Mouse (Mus musculus) forebrain, embryonic 10.5 days (tissue): ENCODE measurements around the gene Atg13. TPM values are rescaled to one million over a fixed set of nuclear protein-coding genes. Genes with fewer than 3 reads are reported as not detected.

Experiments
- DNase-seq: peaks from one replicate; pipeline ENCODE4 v3.0.0-alpha.2; 2017; ENCODE audit warnings: low spot score; ENCODE audit errors: extremely low spot score
- H3K27ac ChIP-seq: fragments of 300-500 bp; sonication (generic); 2 replicates; pipeline ENCODE4 v1.5.1; 2016; ENCODE audit warnings: mild to moderate bottlenecking
- H3K27me3 ChIP-seq: fragments of 300-500 bp; sonication (generic); 2 replicates; pipeline ENCODE4 v1.6.1; 2016; ENCODE audit warnings: mild to moderate bottlenecking; ENCODE audit not compliant: poor library complexity, severe bottlenecking
- H3K36me3 ChIP-seq: fragments of 300-500 bp; sonication (generic); replicated peaks from 2 replicates; pipeline ENCODE4 v1.6.1; 2016; ENCODE audit warnings: mild to moderate bottlenecking, moderate library complexity
- H3K4me1 ChIP-seq: fragments of 300-500 bp; sonication (generic); 2 replicates; pipeline ENCODE4 v1.6.1; 2016
- H3K4me3 ChIP-seq: fragments of 300-500 bp; sonication (generic); 2 replicates; pipeline ENCODE4 v1.5.1; 2016; ENCODE audit warnings: mild to moderate bottlenecking, moderate library complexity
- H3K9me3 ChIP-seq: fragments of 300-500 bp; sonication (generic); 2 replicates; pipeline ENCODE4 v1.6.1; 2016; ENCODE audit warnings: mild to moderate bottlenecking, moderate library complexity
- WGBS: fragments of 180-500 bp; shearing (Covaris S2); methylation state at CpG from one replicate; pipeline ENCODE4 v1.1.7; 2016; 5-methylcytosine and 5-hydroxymethylcytosine counted together
- polyA plus RNA-seq: library from polyadenylated mRNA; unstranded; fragments of >200 nt; fragmentation: Nextera tagmentation; extraction: Ambion mirVana; gene quantifications from 2 replicates; pipeline ENCODE4 v1.2.1, GENCODE M21; 2016

Gene Atg13
- polyA plus RNA-seq, 1 experiment from 2014 or later, result 20.6 TPM

DNA sequence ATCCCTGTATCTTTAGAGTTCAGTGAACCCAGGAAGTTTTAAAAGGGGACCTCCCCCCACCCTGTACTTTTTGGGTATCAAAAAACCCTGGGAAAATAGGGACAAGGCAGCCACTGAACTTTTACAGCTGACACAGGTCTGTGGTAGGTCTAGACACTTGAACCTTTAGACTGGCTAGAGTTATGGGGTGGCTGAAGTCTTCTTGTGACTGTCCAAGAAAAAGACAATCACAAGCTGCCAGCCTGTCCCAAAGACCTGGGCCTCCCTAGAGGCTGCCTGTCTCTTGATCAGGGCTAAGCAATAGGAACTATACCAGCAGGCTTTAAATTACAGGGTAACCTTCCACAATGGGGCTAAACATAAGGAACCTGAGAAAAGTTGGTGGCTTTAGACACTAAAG is 33.4 kb downstream of the Atg13 start:
- H3K4me3 ChIP-seq, result no peak overlapping the region
- DNase-seq, result no peak
- H3K36me3 ChIP-seq, result peaks cover 75% of the 10 kb centered on the region
- no peaks in the 10 kb centered on the region for H3K4me1 ChIP-seq
- no peaks in the 10 kb centered on the region for H3K9me3 ChIP-seq
- H3K27ac ChIP-seq, result no peak overlapping the region
- H3K27me3 ChIP-seq, result no peaks in the 10 kb centered on the region

DNA sequence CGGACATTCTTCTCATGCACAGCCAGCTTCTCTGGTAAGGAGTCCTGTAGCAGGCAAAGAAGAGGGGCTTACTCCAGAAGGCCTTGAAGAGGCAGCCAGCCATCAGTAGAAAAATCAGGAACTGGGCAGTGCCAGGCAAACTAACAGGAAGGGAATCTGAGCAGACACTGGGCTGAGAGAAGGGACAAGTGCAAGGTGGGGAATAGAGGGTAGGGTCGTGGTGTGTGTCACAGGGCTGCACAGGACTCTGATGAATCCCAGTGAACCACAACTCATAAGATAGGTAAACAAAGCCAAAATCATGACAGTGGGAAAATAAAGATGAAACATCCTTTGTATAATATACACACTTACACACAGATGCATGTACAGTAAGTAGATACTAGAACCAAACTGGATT is 34.0 kb downstream of the Atg13 start:
- peaks cover 76% of the 10 kb centered on the region for H3K36me3 ChIP-seq
- no peaks in the 10 kb centered on the region for H3K9me3 ChIP-seq
- no peak overlapping the region for H3K4me3 ChIP-seq
- no peaks in the 10 kb centered on the region for H3K27me3 ChIP-seq
- no peak overlapping the region for H3K27ac ChIP-seq
- DNase-seq, result no peak
- H3K4me1 ChIP-seq, result no peaks in the 10 kb centered on the region
- 82% methylated on average over 2 of the region's 2 CpGs for WGBS

DNA sequence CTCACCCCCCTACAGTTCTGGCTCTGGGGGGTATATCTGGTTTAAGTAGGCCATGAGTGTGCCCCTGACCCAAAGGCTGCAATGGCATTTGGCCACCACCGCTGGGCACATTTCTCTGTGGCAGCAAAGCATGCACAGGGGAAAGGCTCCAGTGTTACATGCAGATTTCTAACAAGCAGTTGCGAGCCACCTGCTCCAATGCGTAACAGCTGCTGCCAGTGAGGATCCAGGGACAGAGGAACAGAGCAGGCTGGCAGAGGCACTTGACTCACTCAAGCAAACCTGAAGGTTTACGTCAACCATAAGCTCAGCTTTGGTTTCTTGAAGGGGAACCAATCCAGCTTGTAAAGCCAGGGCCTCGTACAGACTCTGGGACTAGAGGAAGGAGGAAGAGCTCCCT is 35.5 kb downstream of the Atg13 start:
- no peaks in the 10 kb centered on the region for H3K27me3 ChIP-seq
- WGBS, result 90% methylated on average over 5 of the region's 5 CpGs
- H3K36me3 ChIP-seq, result peaks cover 82% of the 10 kb centered on the region
- H3K4me1 ChIP-seq, result no peaks in the 10 kb centered on the region
- H3K9me3 ChIP-seq, result no peaks in the 10 kb centered on the region
- no peak overlapping the region for H3K4me3 ChIP-seq
- no peak overlapping the region for H3K27ac ChIP-seq
- DNase-seq, result no peak

DNA sequence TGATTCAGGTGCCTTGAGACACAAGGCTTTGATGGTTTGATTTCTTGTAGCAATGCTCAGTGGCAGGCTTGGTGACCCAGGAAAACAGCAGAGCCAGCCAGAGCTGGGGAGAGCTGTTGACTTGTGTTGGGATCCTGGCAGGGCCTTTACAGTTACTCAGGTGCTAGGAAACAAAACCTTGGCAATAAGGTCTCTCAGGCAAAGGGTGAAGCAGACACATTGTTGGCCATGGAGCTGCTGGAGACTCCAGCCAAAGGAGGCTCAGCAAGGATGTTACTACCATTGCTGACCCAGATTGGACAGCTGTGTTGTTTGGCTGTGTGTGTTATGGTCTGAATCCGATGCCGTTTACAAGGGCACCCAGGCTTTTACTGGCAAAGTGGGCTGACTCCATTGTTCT is 36.8 kb downstream of the Atg13 start:
- peaks cover 88% of the 10 kb centered on the region for H3K36me3 ChIP-seq
- DNase-seq, result no peak
- no peaks in the 10 kb centered on the region for H3K9me3 ChIP-seq
- WGBS, result 78% methylated on average over 2 of the region's 2 CpGs
- no peaks in the 10 kb centered on the region for H3K27me3 ChIP-seq
- no peak overlapping the region for H3K27ac ChIP-seq
- no peaks in the 10 kb centered on the region for H3K4me1 ChIP-seq
- H3K4me3 ChIP-seq, result no peak overlapping the region

DNA sequence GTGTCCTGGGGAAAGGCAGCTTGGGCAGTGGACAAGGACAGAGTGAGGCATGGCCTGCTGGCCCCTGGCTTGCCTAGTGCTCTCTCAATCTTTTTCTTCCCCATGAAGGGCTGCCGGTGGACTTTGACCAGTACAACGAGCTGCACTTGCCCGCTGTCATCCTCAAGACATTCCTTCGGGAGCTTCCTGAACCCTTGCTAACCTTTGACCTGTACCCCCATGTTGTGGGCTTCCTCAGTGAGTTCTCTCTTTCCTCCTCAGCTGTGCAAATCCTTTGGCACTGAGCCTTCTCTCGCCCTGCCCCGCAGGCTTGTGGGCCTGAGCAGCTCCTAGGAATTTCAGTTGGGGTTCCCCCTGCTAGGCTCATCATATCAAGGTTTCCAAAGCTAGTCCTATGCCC is 40.3 kb downstream of the Atg13 start:
- peaks cover 88% of the 10 kb centered on the region for H3K36me3 ChIP-seq
- DNase-seq, result no peak
- no peak overlapping the region for H3K27ac ChIP-seq
- H3K27me3 ChIP-seq, result no peaks in the 10 kb centered on the region
- H3K4me3 ChIP-seq, result no peak overlapping the region
- H3K9me3 ChIP-seq, result no peaks in the 10 kb centered on the region
- H3K4me1 ChIP-seq, result no peaks in the 10 kb centered on the region
- WGBS, result 91% methylated on average over 6 of the region's 6 CpGs

DNA sequence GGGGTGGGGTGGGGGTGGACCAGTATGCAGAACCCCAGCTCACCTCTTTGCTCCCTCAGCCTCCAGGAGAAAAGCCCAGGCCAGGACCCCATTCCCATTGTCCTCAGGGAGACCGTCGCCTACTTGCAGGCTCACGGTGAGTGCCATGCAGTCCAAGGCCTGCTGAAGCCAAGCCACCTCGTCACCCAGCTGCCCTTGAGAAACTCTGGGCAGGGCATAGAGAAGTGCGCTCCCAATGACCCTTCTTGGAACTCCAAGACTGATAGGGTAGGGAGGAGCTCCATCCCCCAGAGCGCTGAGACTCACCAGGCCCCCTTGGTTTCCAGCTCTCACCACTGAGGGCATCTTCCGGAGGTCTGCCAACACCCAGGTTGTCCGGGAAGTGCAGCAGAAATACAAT is 41.0 kb downstream of the Atg13 start:
- WGBS, result 92% methylated on average over 8 of the region's 8 CpGs
- no peaks in the 10 kb centered on the region for H3K4me1 ChIP-seq
- no peak for DNase-seq
- no peaks in the 10 kb centered on the region for H3K9me3 ChIP-seq
- H3K27me3 ChIP-seq, result no peaks in the 10 kb centered on the region
- H3K27ac ChIP-seq, result no peak overlapping the region
- no peak overlapping the region for H3K4me3 ChIP-seq
- H3K36me3 ChIP-seq, result peaks cover 87% of the 10 kb centered on the region

DNA sequence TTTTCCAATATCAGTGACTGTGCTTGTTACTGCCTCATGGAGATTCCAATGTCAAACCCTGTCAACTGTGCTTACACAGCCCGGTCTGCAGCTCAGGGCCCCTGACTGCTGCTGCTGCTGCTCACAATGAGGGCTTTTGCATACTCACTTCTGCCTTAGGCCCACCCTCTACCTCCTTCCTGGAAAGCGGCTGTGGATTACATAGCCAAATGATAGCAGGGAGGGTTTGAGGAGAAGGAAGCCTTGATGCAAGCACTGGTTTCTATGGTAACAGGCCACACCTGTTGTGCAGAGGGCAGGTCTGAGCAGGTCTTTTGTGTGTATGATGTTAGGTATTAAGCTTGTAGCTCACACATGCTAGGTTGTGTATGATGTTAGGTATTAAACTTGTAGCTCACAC is 42.6 kb downstream of the Atg13 start:
- Histone ChIP-seq H3K9me3 (no peaks in the 10 kb centered on the region), H3K4me3 (no peak overlapping the region), H3K4me1 (no peaks in the 10 kb centered on the region), H3K27me3 (no peaks in the 10 kb centered on the region), H3K36me3 (peaks cover 89% of the 10 kb centered on the region), H3K27ac (no peak overlapping the region)
- WGBS, result 79% methylated on average over 2 of the region's 2 CpGs
- DNase-seq, result no peak

DNA sequence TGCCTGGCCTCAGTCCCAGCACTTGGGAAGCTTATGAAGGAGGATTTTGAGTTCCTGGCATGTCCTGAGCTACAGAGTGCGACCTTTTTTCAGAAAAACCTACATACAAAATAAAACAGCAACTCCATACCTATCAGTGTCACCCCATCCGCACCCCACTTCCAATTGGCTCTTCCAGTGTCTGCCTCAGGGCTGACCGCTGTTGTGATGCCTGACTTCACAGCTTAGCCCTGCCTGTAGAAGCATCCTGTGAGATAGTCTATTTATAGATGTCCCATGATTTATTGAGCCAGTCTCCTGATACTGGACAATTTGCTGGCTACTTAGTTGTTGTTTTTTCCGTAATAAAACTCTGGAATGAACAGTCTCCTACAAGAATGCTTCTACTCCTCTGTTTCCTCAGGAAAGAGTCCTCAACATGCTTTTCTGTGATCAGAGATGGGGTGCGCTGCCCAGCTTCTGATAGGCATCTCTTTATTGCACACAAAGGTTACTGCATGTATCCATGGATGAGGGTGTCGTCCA is 43.9 kb downstream of the Atg13 start:
- Histone ChIP-seq H3K9me3 (no peaks in the 10 kb centered on the region), H3K4me3 (no peak overlapping the region), H3K4me1 (no peaks in the 10 kb centered on the region), H3K27me3 (no peaks in the 10 kb centered on the region), H3K36me3 (peaks cover 92% of the 10 kb centered on the region), H3K27ac (no peak overlapping the region)
- WGBS, result 95% methylated on average over 6 of the region's 6 CpGs
- DNase-seq, result no peak

DNA sequence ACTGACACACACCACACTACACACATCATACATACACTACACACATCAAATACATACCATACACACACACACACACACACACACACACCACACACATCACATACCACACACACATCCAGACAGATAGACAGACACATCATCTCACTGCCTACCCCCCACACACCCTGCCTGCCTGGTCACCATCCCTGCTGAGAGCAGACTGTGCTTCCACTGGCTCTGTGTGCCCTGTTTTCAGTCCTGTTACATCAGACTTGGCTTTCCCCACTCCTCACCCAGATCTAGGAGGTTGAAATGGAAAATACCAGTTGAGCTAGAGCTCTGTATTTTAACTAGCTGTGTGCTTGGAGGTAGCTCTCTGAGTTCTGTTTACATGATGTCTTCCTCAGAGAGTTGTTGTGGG is 45.6 kb downstream of the Atg13 start:
- no peak for DNase-seq
- peaks cover 89% of the 10 kb centered on the region for H3K36me3 ChIP-seq
- no peaks in the 10 kb centered on the region for H3K9me3 ChIP-seq
- no peaks in the 10 kb centered on the region for H3K4me1 ChIP-seq
- H3K4me3 ChIP-seq, result no peak overlapping the region
- H3K27me3 ChIP-seq, result no peaks in the 10 kb centered on the region
- H3K27ac ChIP-seq, result no peak overlapping the region

DNA sequence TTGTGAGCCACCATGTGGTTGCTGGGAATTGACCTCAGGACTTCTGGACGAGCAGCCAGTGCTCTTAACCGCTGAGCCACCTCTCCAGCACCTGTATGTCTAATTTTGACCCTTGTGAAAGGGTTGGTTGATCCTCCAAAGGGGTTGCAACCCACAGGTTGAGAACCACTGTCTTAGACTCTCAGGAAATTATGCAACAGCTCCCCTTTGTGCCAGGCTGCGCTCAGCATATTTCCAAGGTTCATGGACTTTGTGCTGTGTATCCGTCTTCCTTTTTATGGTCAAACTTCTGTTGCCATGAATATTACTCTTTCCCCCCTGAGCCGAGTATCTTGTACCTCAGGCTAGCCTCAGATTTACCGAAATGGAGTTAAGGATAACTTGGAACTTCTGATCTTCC is 49.4 kb downstream of the Atg13 start:
- Histone ChIP-seq H3K27me3 (no peaks in the 10 kb centered on the region), H3K36me3 (peaks cover 89% of the 10 kb centered on the region), H3K4me1 (no peaks in the 10 kb centered on the region), H3K27ac (no peak overlapping the region), H3K4me3 (no peak overlapping the region), H3K9me3 (no peaks in the 10 kb centered on the region)
- no peak for DNase-seq
- 91% methylated on average over 6 of the region's 6 CpGs for WGBS

DNA sequence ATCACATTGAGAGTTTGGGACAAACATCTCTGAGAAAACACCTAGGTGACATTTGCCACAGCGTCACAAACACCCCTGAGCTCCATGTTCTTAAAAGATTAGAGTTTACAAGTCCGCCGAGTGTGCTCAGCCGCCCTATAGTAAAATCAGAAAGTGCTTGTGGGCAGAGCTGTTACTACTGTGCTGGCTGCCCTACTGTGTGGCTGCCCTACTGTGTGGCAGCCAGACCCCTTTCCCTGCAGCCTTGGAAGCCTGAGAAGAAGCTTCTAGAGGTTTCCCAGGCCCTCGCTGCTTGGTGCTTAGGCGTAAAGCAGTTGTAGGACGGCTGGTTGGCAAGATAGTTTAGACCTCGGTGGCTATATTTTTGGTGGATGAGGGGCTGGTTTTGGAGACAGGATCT is 50.7 kb downstream of the Atg13 start:
- DNase-seq, result no peak
- H3K9me3 ChIP-seq, result no peaks in the 10 kb centered on the region
- H3K4me3 ChIP-seq, result no peak overlapping the region
- 96% methylated on average over 8 of the region's 8 CpGs for WGBS
- no peaks in the 10 kb centered on the region for H3K4me1 ChIP-seq
- H3K36me3 ChIP-seq, result peaks cover 94% of the 10 kb centered on the region
- no peaks in the 10 kb centered on the region for H3K27me3 ChIP-seq
- H3K27ac ChIP-seq, result no peak overlapping the region

DNA sequence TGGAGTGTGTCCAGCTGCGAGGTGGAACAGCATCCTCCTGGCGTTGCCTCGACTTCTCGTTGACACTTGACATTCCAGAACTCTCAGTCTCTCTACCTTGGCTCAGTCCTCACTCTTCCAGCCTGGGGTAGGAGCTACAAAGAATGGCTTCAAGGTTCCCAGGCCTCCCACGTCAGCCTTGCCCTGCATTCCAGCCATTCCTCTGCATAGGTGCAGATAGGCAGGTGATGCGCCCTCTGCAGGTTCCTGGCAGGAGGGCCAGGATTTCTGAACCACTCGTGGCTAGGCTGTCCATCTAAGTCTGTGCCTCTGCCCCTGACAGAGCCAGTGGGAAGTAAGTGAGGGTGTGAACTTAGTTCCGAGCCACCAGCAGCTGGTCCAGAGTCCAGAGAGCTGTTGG is 53.6 kb downstream of the Atg13 start:
- peaks cover 79% of the 10 kb centered on the region for H3K36me3 ChIP-seq
- H3K9me3 ChIP-seq, result no peaks in the 10 kb centered on the region
- H3K27me3 ChIP-seq, result no peaks in the 10 kb centered on the region
- WGBS, result 69% methylated on average over 8 of the region's 8 CpGs
- H3K4me3 ChIP-seq, result no peak overlapping the region
- H3K4me1 ChIP-seq, result peaks cover 3% of the 10 kb centered on the region; the same call in 1 of the 2 replicates
- H3K27ac ChIP-seq, result no peak overlapping the region
- no peak for DNase-seq

DNA sequence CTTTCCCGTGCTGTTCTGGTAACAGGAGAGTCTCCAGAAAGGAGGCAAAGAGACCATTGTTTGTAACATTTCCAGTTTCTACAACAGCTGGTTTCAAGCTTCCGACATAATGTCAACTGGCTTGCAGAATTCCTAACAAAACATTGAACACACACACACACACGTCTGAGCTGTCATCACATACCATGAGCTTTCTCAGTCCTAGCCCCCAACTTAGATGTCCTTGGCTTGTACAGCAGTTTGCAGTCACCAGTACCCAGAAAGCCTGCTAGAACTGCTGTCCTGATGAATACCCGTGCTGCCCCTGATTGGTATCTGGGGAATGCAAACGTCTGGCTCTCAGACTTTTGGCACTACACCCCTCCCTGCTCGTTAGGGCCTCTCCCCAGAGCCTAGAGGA is 54.5 kb downstream of the Atg13 start:
- no peak overlapping the region for H3K4me3 ChIP-seq
- WGBS, result 85% methylated on average over 6 of the region's 6 CpGs
- no peaks in the 10 kb centered on the region for H3K9me3 ChIP-seq
- no peaks in the 10 kb centered on the region for H3K27me3 ChIP-seq
- peaks cover 71% of the 10 kb centered on the region for H3K36me3 ChIP-seq
- H3K4me1 ChIP-seq, result peaks cover 7% of the 10 kb centered on the region
- DNase-seq, result no peak
- H3K27ac ChIP-seq, result no peak overlapping the region

DNA sequence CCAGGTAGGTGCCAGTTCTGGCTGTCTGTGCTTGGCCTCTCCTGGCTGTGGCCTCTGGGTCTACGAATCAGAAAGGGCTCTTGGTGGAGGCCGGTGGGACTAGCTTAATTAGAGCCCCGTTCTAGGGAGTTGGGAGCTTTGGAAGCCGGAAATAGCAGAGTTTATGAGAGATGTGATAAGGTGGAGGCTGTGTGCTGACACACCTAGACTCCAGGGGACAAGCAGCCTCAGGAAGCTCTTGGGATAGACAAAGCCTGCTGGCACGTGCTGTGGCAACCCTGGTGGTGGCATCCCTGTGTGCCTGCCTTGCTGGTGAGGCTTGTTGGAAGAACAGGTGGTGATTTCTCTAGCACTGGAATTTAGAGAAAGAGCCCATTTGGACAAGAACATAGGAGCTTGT is 55.0 kb downstream of the Atg13 start:
- Histone ChIP-seq H3K4me3 (no peak overlapping the region), H3K9me3 (no peaks in the 10 kb centered on the region), H3K27me3 (no peaks in the 10 kb centered on the region), H3K27ac (no peak overlapping the region), H3K36me3 (peaks cover 71% of the 10 kb centered on the region), H3K4me1 (peaks cover 11% of the 10 kb centered on the region)
- WGBS, result 93% methylated on average over 5 of the region's 5 CpGs
- no peak for DNase-seq
